Mouse (Mus musculus): ENCODE measurements around the gene Dcaf17. TPM values are rescaled to one million over a fixed set of nuclear protein-coding genes. Genes with fewer than 3 reads are reported as not detected.

The Dcaf17 gene
- 39.4 and 42.8 TPM in 2 replicates for polyA plus RNA-seq (2015; fragmentation: Nextera tagmentation; extraction: Ambion mirVana)

GRCm38 (mm10) chr2:71055300-71056114 is at the start of gene Dcaf17, which contains the start of gene Mettl8:
TSS of gene Dcaf17 (plus strand) at chr2:71055328.
TSS of gene Mettl8 (minus strand) at chr2:71055583.
- peak within 1 kb of the TSS; percentile 73 for H3K4me3 ChIP-seq (replicated peaks)
- peak within 1 kb of the TSS; percentile 78 for H3K9ac ChIP-seq
- H3K9me3 ChIP-seq: no peaks in the 10 kb centered on the region
- peak within 1 kb of the TSS; percentile 79 for H3K4me2 ChIP-seq
- no peaks in the 10 kb centered on the region for H3K27me3 ChIP-seq (replicated peaks)
- H3K36me3 ChIP-seq: no peaks in the 10 kb centered on the region
- ATAC-seq (ENCODE audit: insufficient read depth, low FRiP score, low read depth): peak; percentile 98
- under 1% methylated on average over 57 of the region's 57 CpGs for WGBS
- H3K4me1 ChIP-seq: 0 out of 2 replicates have a peak, but pooled peaks cover 5% of the 10 kb centered on the region
- peak within 1 kb of the TSS; percentile 97 for H3K27ac ChIP-seq

GRCm38 (mm10) chr2:71011816-71012215 is 43.3 kb upstream of the Dcaf17 start:
- H3K27me3 ChIP-seq (replicated peaks): no peaks in the 10 kb centered on the region
- no peak overlapping the region for H3K9ac ChIP-seq
- no peak overlapping the region for H3K4me3 ChIP-seq (replicated peaks)
- H3K4me2 ChIP-seq: no peak overlapping the region
- 93% methylated on average over 1 of the region's 1 CpGs for WGBS
- H3K27ac ChIP-seq: no peak overlapping the region
- no peaks in the 10 kb centered on the region for H3K9me3 ChIP-seq
- ATAC-seq (ENCODE audit: insufficient read depth, low FRiP score, low read depth): no peak
- no peaks in the 10 kb centered on the region for H3K36me3 ChIP-seq
- H3K4me1 ChIP-seq: no peaks in the 10 kb centered on the region

- H3K9ac ChIP-seq: no peak overlapping the region
- no peak overlapping the region for H3K27ac ChIP-seq
- H3K4me2 ChIP-seq: no peak overlapping the region
- H3K9me3 ChIP-seq: no peaks in the 10 kb centered on the region
- WGBS: 89% methylated on average over 7 of the region's 7 CpGs
- H3K27me3 ChIP-seq (replicated peaks): no peaks in the 10 kb centered on the region
- no peaks in the 10 kb centered on the region for H3K4me1 ChIP-seq
- no peak for ATAC-seq (ENCODE audit: insufficient read depth, low FRiP score, low read depth)
- H3K4me3 ChIP-seq (replicated peaks): no peak overlapping the region
- no peaks in the 10 kb centered on the region for H3K36me3 ChIP-seq
These were observed 41.6 kb upstream of the Dcaf17 start for GRCm38 (mm10) chr2:71013521-71013920.

GRCm38 (mm10) chr2:71019277-71019676 is 35.9 kb upstream of the Dcaf17 start:
- WGBS: 81% methylated on average over 9 of the region's 9 CpGs
- Histone ChIP-seq H3K36me3 (no peaks in the 10 kb centered on the region), H3K9me3 (no peaks in the 10 kb centered on the region), H3K9ac (no peak overlapping the region), H3K27me3 (replicated peaks) (no peaks in the 10 kb centered on the region), H3K27ac (no peak overlapping the region), H3K4me3 (replicated peaks) (no peak overlapping the region), H3K4me1 (no peaks in the 10 kb centered on the region), H3K4me2 (no peak overlapping the region)
- ATAC-seq (ENCODE audit: insufficient read depth, low FRiP score, low read depth): no peak

GRCm38 (mm10) chr2:71019704-71020375 is 35.3 kb upstream of the Dcaf17 start:
- Histone ChIP-seq H3K36me3 (no peaks in the 10 kb centered on the region), H3K4me3 (replicated peaks) (no peak overlapping the region), H3K9me3 (no peaks in the 10 kb centered on the region), H3K4me1 (no peaks in the 10 kb centered on the region), H3K9ac (no peak overlapping the region), H3K27ac (no peak overlapping the region), H3K4me2 (no peak overlapping the region), H3K27me3 (replicated peaks) (no peaks in the 10 kb centered on the region)
- WGBS: 71% methylated on average over 8 of the region's 8 CpGs
- ATAC-seq (ENCODE audit: insufficient read depth, low FRiP score, low read depth): no peak

GRCm38 (mm10) chr2:71020674-71021073 is 34.5 kb upstream of the Dcaf17 start:
- no peak overlapping the region for H3K4me2 ChIP-seq
- no peak overlapping the region for H3K9ac ChIP-seq
- ATAC-seq (ENCODE audit: insufficient read depth, low FRiP score, low read depth): no peak
- no peak overlapping the region for H3K27ac ChIP-seq
- no peaks in the 10 kb centered on the region for H3K36me3 ChIP-seq
- H3K4me1 ChIP-seq: no peaks in the 10 kb centered on the region
- 69% methylated on average over 8 of the region's 8 CpGs for WGBS
- H3K27me3 ChIP-seq (replicated peaks): no peaks in the 10 kb centered on the region
- H3K4me3 ChIP-seq (replicated peaks): no peak overlapping the region
- H3K9me3 ChIP-seq: no peaks in the 10 kb centered on the region

- Histone ChIP-seq H3K4me1 (no peaks in the 10 kb centered on the region), H3K4me2 (no peak overlapping the region), H3K27me3 (replicated peaks) (no peaks in the 10 kb centered on the region), H3K9ac (no peak overlapping the region), H3K4me3 (replicated peaks) (no peak overlapping the region), H3K9me3 (no peaks in the 10 kb centered on the region), H3K27ac (no peak overlapping the region), H3K36me3 (no peaks in the 10 kb centered on the region)
- ATAC-seq (ENCODE audit: insufficient read depth, low FRiP score, low read depth): no peak
- 91% methylated on average over 6 of the region's 6 CpGs for WGBS
These were observed 32.1 kb upstream of the Dcaf17 start for GRCm38 (mm10) chr2:71022991-71023390.

- Histone ChIP-seq H3K4me3 (replicated peaks) (no peak overlapping the region), H3K4me1 (no peaks in the 10 kb centered on the region), H3K27me3 (replicated peaks) (no peaks in the 10 kb centered on the region), H3K36me3 (no peaks in the 10 kb centered on the region), H3K4me2 (no peak overlapping the region), H3K9me3 (no peaks in the 10 kb centered on the region), H3K27ac (no peak overlapping the region), H3K9ac (no peak overlapping the region)
- no peak for ATAC-seq (ENCODE audit: insufficient read depth, low FRiP score, low read depth)
- WGBS: 89% methylated on average over 6 of the region's 6 CpGs
These were observed 31.1 kb upstream of the Dcaf17 start for GRCm38 (mm10) chr2:71023986-71024385.

- H3K4me3 ChIP-seq (replicated peaks): no peak overlapping the region
- H3K27me3 ChIP-seq (replicated peaks): no peaks in the 10 kb centered on the region
- H3K4me2 ChIP-seq: no peak overlapping the region
- no peak overlapping the region for H3K9ac ChIP-seq
- WGBS: 41% methylated on average over 12 of the region's 12 CpGs
- no peaks in the 10 kb centered on the region for H3K36me3 ChIP-seq
- H3K27ac ChIP-seq: no peak overlapping the region
- no peak for ATAC-seq (ENCODE audit: insufficient read depth, low FRiP score, low read depth)
- H3K9me3 ChIP-seq: no peaks in the 10 kb centered on the region
- H3K4me1 ChIP-seq: no peaks in the 10 kb centered on the region
These were observed 29.4 kb upstream of the Dcaf17 start for GRCm38 (mm10) chr2:71025576-71026315.

GRCm38 (mm10) chr2:71026787-71027186 is 28.3 kb upstream of the Dcaf17 start:
- H3K9me3 ChIP-seq: no peaks in the 10 kb centered on the region
- H3K4me2 ChIP-seq: no peak overlapping the region
- no peak overlapping the region for H3K27ac ChIP-seq
- no peaks in the 10 kb centered on the region for H3K36me3 ChIP-seq
- H3K9ac ChIP-seq: no peak overlapping the region
- H3K4me1 ChIP-seq: no peaks in the 10 kb centered on the region
- no peaks in the 10 kb centered on the region for H3K27me3 ChIP-seq (replicated peaks)
- no peak overlapping the region for H3K4me3 ChIP-seq (replicated peaks)
- peak; percentile 43; the same call in 1 of the 2 replicates for ATAC-seq (ENCODE audit: insufficient read depth, low FRiP score, low read depth)
- WGBS: 49% methylated on average over 5 of the region's 5 CpGs

GRCm38 (mm10) chr2:71027631-71028030 is 27.5 kb upstream of the Dcaf17 start:
- Histone ChIP-seq H3K27ac (no peak overlapping the region), H3K4me1 (no peaks in the 10 kb centered on the region), H3K36me3 (no peaks in the 10 kb centered on the region), H3K9ac (no peak overlapping the region), H3K9me3 (no peaks in the 10 kb centered on the region), H3K4me3 (replicated peaks) (no peak overlapping the region), H3K4me2 (no peak overlapping the region), H3K27me3 (replicated peaks) (no peaks in the 10 kb centered on the region)
- ATAC-seq (ENCODE audit: insufficient read depth, low FRiP score, low read depth): no peak
- 97% methylated on average over 9 of the region's 9 CpGs for WGBS

GRCm38 (mm10) chr2:71030663-71031062 is 24.5 kb upstream of the Dcaf17 start:
- Histone ChIP-seq H3K4me2 (no peak overlapping the region), H3K4me1 (no peaks in the 10 kb centered on the region), H3K4me3 (replicated peaks) (no peak overlapping the region), H3K27ac (no peak overlapping the region), H3K9me3 (no peaks in the 10 kb centered on the region), H3K27me3 (replicated peaks) (no peaks in the 10 kb centered on the region), H3K9ac (no peak overlapping the region), H3K36me3 (no peaks in the 10 kb centered on the region)
- ATAC-seq (ENCODE audit: insufficient read depth, low FRiP score, low read depth): no peak
- 80% methylated on average over 2 of the region's 2 CpGs for WGBS

Data from stomach, embryonic 15.5 days (tissue).